Mouse (Mus musculus) T-helper 1 cell (primary cell): ENCODE data around the gene 9430015G10Rik.

Experiments
- in situ Hi-C: fragments of 300-600 bp; cut with MboI, MseI; formaldehyde crosslinking; loops from one replicate; pipeline ENCODE4 v1.15.1; 2025; ENCODE audit warnings: high pct_unique_total_duplicates

Gene 9430015G10Rik

DNA sequence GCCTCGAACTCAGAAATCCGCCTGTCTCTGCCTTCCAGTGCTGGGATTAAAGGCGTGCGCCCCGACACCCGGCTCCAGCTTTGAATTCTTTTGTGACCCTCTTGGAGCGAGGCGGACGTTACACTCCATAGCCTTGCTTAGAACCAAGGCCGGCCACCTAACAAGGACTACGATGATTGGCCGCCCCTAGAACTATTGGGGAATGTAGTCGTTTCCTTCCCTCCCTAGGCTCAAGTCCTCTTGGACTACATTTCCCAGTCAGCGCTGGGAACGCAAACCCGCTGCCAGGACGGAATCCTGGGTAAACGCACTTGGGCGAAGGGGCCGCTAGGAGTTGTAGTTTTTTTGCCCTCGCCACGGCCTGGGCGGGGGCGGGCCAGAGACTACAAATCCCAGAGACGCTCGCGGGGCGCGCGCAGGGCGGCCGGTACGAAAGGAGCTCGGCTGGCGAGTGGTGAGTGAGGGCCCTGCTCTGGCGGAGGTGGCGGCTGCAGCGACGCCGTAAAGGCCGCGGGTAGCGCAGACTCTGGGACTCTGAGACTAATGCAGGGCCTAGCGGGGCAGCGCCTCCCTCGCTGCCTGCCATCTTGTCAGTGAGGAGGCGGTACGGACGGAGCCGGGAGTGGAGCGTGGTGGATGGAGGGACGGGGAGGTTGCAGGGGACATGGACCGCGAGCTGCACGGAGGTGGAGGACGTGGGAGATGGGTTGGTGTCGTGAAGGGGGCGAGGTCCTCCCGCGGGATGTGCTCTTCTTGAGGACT, at the start of gene 9430015G10Rik:
TSS of gene 9430015G10Rik (plus strand) at position 413 of the 762 bp plus-strand sequence.
- in situ Hi-C loops: no loop called here

DNA sequence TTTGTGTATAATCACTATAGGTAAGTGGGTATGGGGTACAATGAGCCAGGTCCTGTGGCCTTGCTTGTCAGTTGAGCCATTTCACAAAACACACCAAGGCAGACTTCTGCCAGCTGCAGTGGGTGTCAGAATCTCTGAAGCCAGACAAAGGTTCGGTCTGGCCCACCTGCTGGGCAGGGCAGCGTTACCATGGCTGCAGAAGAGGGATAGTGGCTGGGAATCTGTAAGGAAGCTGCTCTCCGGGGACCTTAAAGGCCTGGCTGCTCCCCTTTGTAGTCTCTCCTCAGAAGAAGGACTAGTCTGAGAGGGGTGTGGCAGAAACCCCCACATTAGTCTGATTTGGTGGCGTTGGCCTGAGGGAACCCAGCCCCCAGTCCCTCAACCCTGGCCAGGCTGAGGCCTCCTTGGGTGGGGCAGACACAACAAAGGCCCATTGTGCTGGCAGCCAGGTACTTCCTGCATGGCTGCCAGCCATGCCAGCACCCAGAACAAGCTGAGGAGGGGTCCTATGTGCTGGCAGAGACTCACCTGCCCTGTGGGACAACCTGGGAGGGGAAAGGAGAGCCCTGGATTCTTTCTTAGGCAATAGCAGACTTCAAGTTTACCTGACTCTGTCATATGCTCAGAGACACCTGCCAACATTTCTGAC, 45.8 kb upstream of the 9430015G10Rik start:
- in situ Hi-C loops: no loop called here

DNA sequence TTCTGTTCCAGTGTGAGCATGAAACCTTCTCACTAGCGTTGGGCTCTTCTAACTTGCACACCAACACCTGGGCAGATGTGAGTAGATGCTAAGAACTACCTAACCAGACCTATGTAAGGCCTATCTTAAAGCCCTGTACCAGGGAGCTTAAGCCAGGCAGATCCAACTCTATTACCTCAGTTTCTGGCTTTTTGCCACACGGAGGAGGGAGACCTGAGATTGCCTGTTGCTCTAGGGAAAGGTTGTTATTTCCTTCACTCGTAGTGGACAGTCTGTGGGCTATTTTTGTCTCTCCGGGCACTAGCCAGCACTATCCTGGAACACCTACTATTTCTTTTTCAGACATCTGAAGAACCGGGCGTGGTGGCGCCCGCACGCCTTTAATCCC, 45.3 kb upstream of the 9430015G10Rik start:
- in situ Hi-C loops: no loop called here

DNA sequence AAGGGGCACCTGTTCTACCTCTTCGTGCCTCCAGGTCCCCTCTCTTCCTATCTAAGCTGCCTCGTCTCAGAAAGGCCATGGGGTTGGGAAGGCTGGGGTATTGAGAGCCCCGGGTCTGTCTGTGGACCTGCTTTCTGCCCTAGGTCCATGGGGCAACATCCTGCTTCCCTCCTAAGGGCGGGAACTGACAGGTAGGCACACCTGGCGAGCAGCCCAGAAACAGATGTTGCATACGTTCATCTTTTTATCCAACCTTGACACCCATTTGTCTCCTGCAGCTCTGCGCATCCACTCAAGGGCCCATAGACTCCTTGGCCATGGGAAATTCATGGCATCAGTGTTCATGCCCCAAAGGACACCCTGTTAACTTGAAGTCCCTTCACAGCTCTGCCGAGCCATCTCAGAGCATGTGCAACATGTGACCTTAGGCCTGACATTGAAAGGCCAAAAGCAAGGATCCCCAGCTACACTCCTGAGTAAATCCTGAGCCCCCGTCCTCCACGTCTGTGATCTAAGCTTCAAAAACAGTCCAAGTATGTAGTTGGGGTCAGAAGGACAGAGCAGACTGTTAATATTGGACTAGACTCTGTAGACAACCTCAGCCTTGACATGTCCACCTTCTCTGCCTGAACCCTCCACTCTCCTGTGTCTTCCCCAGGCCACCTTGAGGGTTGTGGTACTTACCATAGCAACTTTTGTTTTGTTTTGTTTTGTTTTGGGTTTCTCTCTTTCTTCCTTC, 44.5 kb upstream of the 9430015G10Rik start:
- in situ Hi-C loops: no loop called here

GRCm38 (mm10) chr4:156067256-156067949, 42.4 kb upstream of the 9430015G10Rik start:
- in situ Hi-C loops: no loop called here

DNA sequence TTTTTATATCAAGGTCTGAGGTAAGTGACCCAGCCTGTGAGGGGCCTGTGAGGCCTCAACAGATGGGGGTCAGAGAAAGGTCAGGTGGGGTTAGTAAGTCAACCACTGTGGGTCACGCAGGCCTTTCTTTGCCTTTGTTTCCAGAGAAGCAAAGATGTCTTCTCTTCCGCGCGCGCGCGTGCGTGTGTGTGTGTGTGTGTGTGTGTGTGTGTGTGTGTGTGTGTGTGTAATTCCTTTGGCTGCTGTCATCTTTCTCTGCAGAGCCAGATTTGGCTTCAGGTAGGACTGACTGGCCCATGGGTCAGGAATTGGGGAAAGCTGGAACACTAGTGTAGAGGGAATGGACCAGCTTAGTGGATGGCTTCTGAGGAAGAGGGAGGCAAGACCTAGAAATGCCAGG, 40.1 kb upstream of the 9430015G10Rik start:
- in situ Hi-C loops: no loop called here

DNA sequence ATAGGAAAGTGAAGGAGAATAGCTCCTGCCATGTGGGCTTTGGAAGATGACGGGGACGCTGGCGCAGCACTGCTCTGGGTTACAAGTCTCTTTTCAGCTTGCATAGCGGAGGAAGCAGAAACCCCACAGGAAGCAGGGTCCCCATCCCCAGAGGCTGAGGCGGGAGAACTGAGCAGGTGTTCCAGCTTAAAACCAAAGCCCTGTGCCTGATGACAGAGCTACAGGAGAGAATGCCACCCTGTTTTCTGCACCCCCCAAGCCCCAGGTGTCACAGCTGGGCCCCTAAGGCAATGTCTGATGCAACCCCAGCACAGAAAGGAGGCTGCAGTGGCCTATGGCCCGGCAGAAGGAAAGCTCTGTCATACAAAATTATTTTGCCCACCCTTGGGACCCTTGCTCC, 39.5 kb upstream of the 9430015G10Rik start:
- in situ Hi-C loops: no loop called here

DNA sequence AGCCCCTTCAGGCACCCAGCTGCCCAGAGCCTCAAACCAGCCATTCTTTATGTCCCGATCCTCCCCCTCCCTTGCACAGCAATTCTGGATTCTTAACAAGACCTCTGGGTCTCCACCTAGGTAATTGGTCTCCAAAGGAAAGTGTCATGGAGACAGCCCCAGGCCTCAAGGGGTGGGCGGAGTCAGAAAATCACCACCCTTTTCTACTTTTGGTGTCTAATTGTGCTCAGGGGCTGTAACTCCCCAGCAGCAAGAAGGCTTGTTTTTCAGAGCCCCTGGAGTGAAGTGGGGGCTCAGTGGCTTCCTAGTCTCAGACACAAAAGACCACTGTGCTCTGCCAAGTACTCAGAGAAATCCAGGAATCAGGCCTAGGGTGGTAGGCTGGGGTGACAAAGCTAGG, 39.1 kb upstream of the 9430015G10Rik start:
- in situ Hi-C loops: no loop called here

- in situ Hi-C loops: no loop called here
Observed at GRCm38 (mm10) chr4:156076911-156077382, 32.8 kb upstream of the 9430015G10Rik start.

GRCm38 (mm10) chr4:156077499-156078301, 32.1 kb upstream of the 9430015G10Rik start:
- in situ Hi-C loops: no loop called here

GRCm38 (mm10) chr4:156082621-156083234, 27.1 kb upstream of the 9430015G10Rik start:
- in situ Hi-C loops: loop anchor here (10.0 kb wide), 1 partner anchor 728 kb away; no protein-coding TSS in a partner anchor

DNA sequence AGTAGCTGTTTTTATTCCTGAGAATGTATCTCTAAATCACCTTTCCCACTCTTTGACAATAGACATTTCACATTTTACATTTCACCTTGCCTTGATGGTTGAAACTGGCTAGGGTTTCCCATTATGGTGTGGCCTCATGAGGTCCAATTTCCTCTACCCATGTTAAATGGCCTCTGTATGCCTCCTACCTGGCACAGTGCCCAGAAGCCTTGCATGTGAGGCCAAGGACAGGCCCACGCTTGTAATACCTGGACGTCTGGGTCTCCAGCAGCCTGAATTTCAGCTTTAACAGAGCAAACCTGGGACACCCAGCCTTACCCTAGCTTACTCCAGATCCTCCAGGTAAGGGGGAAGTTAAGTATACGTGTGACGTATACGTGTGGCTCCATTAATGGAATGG, 26.4 kb upstream of the 9430015G10Rik start:
- in situ Hi-C loops: loop anchor here (10.0 kb wide), 1 partner anchor 729 kb away; no protein-coding TSS in a partner anchor

GRCm38 (mm10) chr4:156084096-156084879, 25.5 kb upstream of the 9430015G10Rik start:
- in situ Hi-C loops: loop anchor here (10.0 kb wide), 1 partner anchor 729 kb away; no protein-coding TSS in a partner anchor

DNA sequence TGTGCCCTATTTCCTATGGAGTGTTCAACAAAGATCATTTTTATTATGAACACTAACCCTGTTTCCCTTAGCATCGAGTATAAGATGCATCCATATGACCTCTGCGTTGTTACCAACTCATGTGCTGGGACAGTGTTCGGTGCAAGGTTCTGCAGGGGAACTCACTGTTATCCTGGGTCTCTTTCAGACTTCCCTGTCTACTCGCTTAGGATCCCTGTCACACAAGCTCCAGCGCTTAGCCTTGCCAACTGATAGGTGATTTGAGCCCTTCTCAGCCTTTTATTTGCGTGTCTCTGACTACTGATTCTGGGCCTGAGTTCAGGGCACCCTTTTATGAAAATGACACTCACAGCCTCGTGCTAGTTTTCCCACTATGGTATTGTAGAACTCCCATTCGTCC, 24.5 kb upstream of the 9430015G10Rik start:
- in situ Hi-C loops: loop anchor here (10.0 kb wide), 1 partner anchor 730 kb away; no protein-coding TSS in a partner anchor

DNA sequence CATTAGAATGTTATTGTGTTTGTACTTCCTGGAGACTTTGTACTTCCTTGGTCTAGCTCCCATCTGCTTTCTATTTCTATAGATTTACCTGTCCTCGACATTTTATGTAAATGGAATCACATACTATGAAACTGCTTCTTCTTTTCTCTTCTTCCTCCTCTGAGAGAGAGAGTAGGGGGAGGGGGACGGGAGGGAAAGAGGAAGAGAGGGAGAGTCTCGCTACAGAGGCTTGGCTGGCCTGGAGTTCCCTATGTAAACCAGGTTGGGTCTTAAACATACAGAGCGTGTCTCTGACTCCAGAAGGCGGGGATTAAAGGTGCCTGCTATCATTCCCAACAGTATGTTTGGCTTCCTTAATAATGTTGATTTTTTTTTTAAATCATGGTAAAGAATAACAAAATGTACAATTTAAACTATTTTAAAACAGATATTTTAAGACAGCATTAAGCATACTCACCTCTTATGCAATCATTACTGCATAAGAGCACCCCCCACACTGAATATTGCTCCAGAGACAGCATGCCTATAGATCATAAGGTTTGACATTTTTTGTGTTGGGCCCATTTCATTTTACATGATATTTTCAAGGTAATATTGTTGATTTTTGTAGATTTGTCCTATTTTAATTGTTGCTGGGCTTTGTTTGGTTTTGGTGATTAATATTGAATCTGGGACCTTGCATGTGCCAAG, 22.2 kb upstream of the 9430015G10Rik start:
- in situ Hi-C loops: loop anchor here (10.0 kb wide), 1 partner anchor 733 kb away; no protein-coding TSS in a partner anchor

GRCm38 (mm10) chr4:156091236-156091635, 18.5 kb upstream of the 9430015G10Rik start:
- in situ Hi-C loops: loop anchor here (5.0 kb wide), 1 partner anchor 49 kb away; no protein-coding TSS in a partner anchor

- in situ Hi-C loops: loop anchor here (5.0 kb wide), 1 partner anchor 50 kb away; no protein-coding TSS in a partner anchor
Observed at GRCm38 (mm10) chr4:156092765-156093164, 17.0 kb upstream of the 9430015G10Rik start.

GRCm38 (mm10) chr4:156093758-156094157, 16.0 kb upstream of the 9430015G10Rik start:
- in situ Hi-C loops: loop anchor here (5.0 kb wide), 1 partner anchor 51 kb away; no protein-coding TSS in a partner anchor
